Comparison of ENCODE assay signal across 8 mouse cellular contexts in genomic region chr17:74717618-74718151, GRCm38 (mm10). TPM values are rescaled to one million over a fixed set of nuclear protein-coding genes. Genes with fewer than 3 reads are reported as not detected.
DNase-seq lines count a peak whose midpoint lies in the region; ATAC-seq and TF ChIP-seq lines count a peak whose summit lies in the region.

Ttc27 (plus strand) TSS chr17:74717732.

- peak; percentile 85 for ATAC-seq in heart, embryonic 15.5 days (replicated peaks; ENCODE audit: insufficient number of reproducible peaks, insufficient read depth, low FRiP score, low read depth)
- ATAC-seq in liver, embryonic 14.5 days (ENCODE audit: insufficient read depth) = peak; percentile 86
- peak; percentile 87 for ATAC-seq in neural tube, embryonic 11.5 days (ENCODE audit: insufficient read depth, low FRiP score, low TSS enrichment)
- ATAC-seq in stomach, postnatal 0 days (ENCODE audit: low FRiP score, low TSS enrichment) = peak; percentile 93

- peak; percentile 88 to 90 for DNase-seq in CD8-positive naive resting alpha-beta T cell, adult 2 months (ENCODE audit: low read depth in 2 of 2, low spot score in 2 of 2)
- DNase-seq in c-Kit-positive CD71-negative TER-119-negative erythroid progenitor cells, embryonic 14.5 days (ENCODE audit: low read depth) = peak; percentile 99
- DNase-seq in forebrain, embryonic 10.5 days (ENCODE audit: extremely low spot score, low spot score) = peak; percentile 94
- DNase-seq in kidney, postnatal 25 days = peak; percentile 99
- DNase-seq in liver, embryonic 14.5 days (ENCODE audit: low read depth in 3 of 3, low spot score in 3 of 3) = peak; percentile 97 to 98 (median 97)
- peak; percentile 93 for DNase-seq in neural tube, embryonic 11.5 days (ENCODE audit: low spot score)
- peak; percentile 96 for DNase-seq in stomach, postnatal 0 days (ENCODE audit: low spot score)

- peak within 1 kb of the TSS; percentile 61 for H3K9ac ChIP-seq in heart, embryonic 15.5 days
- peak within 1 kb of the TSS; percentile 70 for H3K9ac ChIP-seq in liver, embryonic 14.5 days (replicated peaks)
- H3K9ac ChIP-seq in neural tube, embryonic 11.5 days (ENCODE audit: low read length) = peak within 1 kb of the TSS; percentile 65
- peak within 1 kb of the TSS; percentile 65 for H3K9ac ChIP-seq in stomach, postnatal 0 days (ENCODE audit: low read length)

- no peaks in the 10 kb centered on the region for H3K9me3 ChIP-seq in forebrain, embryonic 10.5 days
- H3K9me3 ChIP-seq in heart, embryonic 15.5 days (replicated peaks) = no peaks in the 10 kb centered on the region
- H3K9me3 ChIP-seq in liver, embryonic 14.5 days (ENCODE audit: control insufficient read depth, low read length) = no peaks in the 10 kb centered on the region
- H3K9me3 ChIP-seq in neural tube, embryonic 11.5 days (ENCODE audit: control insufficient read depth, low read length) = no peaks in the 10 kb centered on the region
- H3K9me3 ChIP-seq in stomach, postnatal 0 days (ENCODE audit: control insufficient read depth, low read length) = no peaks in the 10 kb centered on the region

- peak within 1 kb of the TSS; percentile 93 for H3K4me3 ChIP-seq in forebrain, embryonic 10.5 days
- peak within 1 kb of the TSS; percentile 81 for H3K4me3 ChIP-seq in heart, embryonic 15.5 days
- peak within 1 kb of the TSS; percentile 79 to 99 for H3K4me3 ChIP-seq in liver, embryonic 14.5 days (ENCODE audit: insufficient read depth in 1 of 2, low read depth in 2 of 2, low read length in 2 of 2)
- H3K4me3 ChIP-seq in neural tube, embryonic 11.5 days (ENCODE audit: low read depth, low read length) = peak within 1 kb of the TSS; percentile 90
- peak within 1 kb of the TSS; percentile 69 for H3K4me3 ChIP-seq in stomach, postnatal 0 days (ENCODE audit: low read depth, low read length)

- H3K36me3 ChIP-seq in forebrain, embryonic 10.5 days (replicated peaks) = peaks cover 11% of the 10 kb centered on the region
- H3K36me3 ChIP-seq in heart, embryonic 15.5 days = peaks cover 13% of the 10 kb centered on the region; the same call in 1 of the 2 replicates
- H3K36me3 ChIP-seq in liver, embryonic 14.5 days (replicated peaks; ENCODE audit: control insufficient read depth, insufficient read depth, low read depth) = no peaks in the 10 kb centered on the region; the same call in 1 of the 2 replicates
- no peaks in the 10 kb centered on the region for H3K36me3 ChIP-seq in neural tube, embryonic 11.5 days (ENCODE audit: control insufficient read depth, insufficient read depth, low read length)
- no peaks in the 10 kb centered on the region for H3K36me3 ChIP-seq in stomach, postnatal 0 days (ENCODE audit: control insufficient read depth, insufficient read depth, low read length)

- no peaks in the 10 kb centered on the region for H3K27me3 ChIP-seq in forebrain, embryonic 10.5 days (ENCODE audit: poor library complexity, severe bottlenecking)
- no peaks in the 10 kb centered on the region for H3K27me3 ChIP-seq in heart, embryonic 15.5 days
- H3K27me3 ChIP-seq in liver, embryonic 14.5 days (ENCODE audit: control insufficient read depth, insufficient read depth, low read length) = no peaks in the 10 kb centered on the region
- no peaks in the 10 kb centered on the region for H3K27me3 ChIP-seq in neural tube, embryonic 11.5 days (ENCODE audit: control insufficient read depth, insufficient read depth, low read length)
- no peaks in the 10 kb centered on the region for H3K27me3 ChIP-seq in stomach, postnatal 0 days (ENCODE audit: control insufficient read depth, insufficient read depth, low read length)

- TF ChIP-seq CTCF in liver, embryonic 14.5 days (IDR thresholded peaks at IDR 0.05; ENCODE audit: low read depth) = no peak
- TF ChIP-seq CTCF in stomach, postnatal 0 days (IDR thresholded peaks at IDR 0.05; ENCODE audit: low read depth) = no peak

- H3K27ac ChIP-seq in forebrain, embryonic 10.5 days = peak within 1 kb of the TSS; percentile 74
- H3K27ac ChIP-seq in heart, embryonic 15.5 days = peak within 1 kb of the TSS; percentile 70
- H3K27ac ChIP-seq in liver, embryonic 14.5 days = no peak within 1 kb of the TSS
- no peak within 1 kb of the TSS for H3K27ac ChIP-seq in neural tube, embryonic 11.5 days (ENCODE audit: low read depth, low read length)
- H3K27ac ChIP-seq in stomach, postnatal 0 days (replicated peaks) = no peak within 1 kb of the TSS

- WGBS in forebrain, embryonic 10.5 days = under 1% methylated on average over 31 of the region's 31 CpGs
- WGBS in heart, embryonic 15.5 days = 1% methylated on average over 31 of the region's 31 CpGs
- 1% methylated on average over 31 of the region's 31 CpGs for WGBS in liver, embryonic 14.5 days (ENCODE audit: insufficient replicate concordance)
- under 1% methylated on average over 31 of the region's 31 CpGs for WGBS in neural tube, embryonic 11.5 days
- 1% methylated on average over 31 of the region's 31 CpGs for WGBS in stomach, postnatal 0 days

- H3K4me2 ChIP-seq in heart, embryonic 15.5 days = peak within 1 kb of the TSS; percentile 80
- H3K4me2 ChIP-seq in liver, embryonic 14.5 days (ENCODE audit: low read depth) = peak within 1 kb of the TSS; percentile 92
- H3K4me2 ChIP-seq in neural tube, embryonic 11.5 days (ENCODE audit: low read depth) = peak within 1 kb of the TSS; percentile 80
- peak within 1 kb of the TSS; percentile 65 for H3K4me2 ChIP-seq in stomach, postnatal 0 days (replicated peaks; ENCODE audit: low read depth)

- TF ChIP-seq EP300 in liver, embryonic 14.5 days (IDR thresholded peaks at IDR 0.05; ENCODE audit: low read depth) = no peak
- TF ChIP-seq EP300 in stomach, postnatal 0 days (optimal IDR thresholded peaks at IDR 0.05) = no peak

- H3K4me1 ChIP-seq in forebrain, embryonic 10.5 days = peaks cover 15% of the 10 kb centered on the region
- peaks cover 7% of the 10 kb centered on the region for H3K4me1 ChIP-seq in heart, embryonic 15.5 days (replicated peaks)
- H3K4me1 ChIP-seq in liver, embryonic 14.5 days (replicated peaks; ENCODE audit: control insufficient read depth in 2 of 2, insufficient read depth in 2 of 2, low read length in 1 of 2) = peaks cover 3 to 9% of the 10 kb centered on the region in 2 experiments; a peak in 3 of 4 replicates
- peaks cover 7% of the 10 kb centered on the region; the same call in 1 of the 2 replicates for H3K4me1 ChIP-seq in neural tube, embryonic 11.5 days (ENCODE audit: control insufficient read depth, insufficient read depth, low read length)
- H3K4me1 ChIP-seq in stomach, postnatal 0 days (replicated peaks; ENCODE audit: control insufficient read depth, insufficient read depth) = 0 out of 2 replicates have a peak, but pooled peaks cover 3% of the 10 kb centered on the region

RNA-seq across cellular contexts. Expression of gene Ttc27, which starts in this region (rescaled TPM):
- 29.0 and 30.5 TPM in 2 replicates for polyA plus RNA-seq in forebrain, embryonic 10.5 days (2016; fragmentation: Nextera tagmentation; extraction: Ambion mirVana)
- polyA plus RNA-seq in heart, embryonic 15.5 days (2015; fragmentation: Nextera tagmentation; extraction: Ambion mirVana) = 15.6 and 16.2 TPM in 2 replicates
- polyA plus RNA-seq in liver, embryonic 14.5 days (2012; rRNA removed) = 4.5 and 8.3 TPM in 2 replicates
- 13.5 and 15.0 TPM in 2 replicates for polyA plus RNA-seq in liver, embryonic 14.5 days (2014; fragmentation: Nextera tagmentation; extraction: Ambion mirVana)
- 26.5 and 29.3 TPM in 2 replicates for polyA plus RNA-seq in neural tube, embryonic 11.5 days (2014; fragmentation: Nextera tagmentation; extraction: Ambion mirVana)
- polyA plus RNA-seq in stomach, postnatal 0 days (2015; fragmentation: Nextera tagmentation; extraction: Ambion mirVana) = 9.5 and 11.9 TPM in 2 replicates

Comparison
In these comparisons a context has a peak if more than half of its experiments do, and no peak if none do; other contexts are left out.
1. H3K27ac ChIP-seq: peak in forebrain, embryonic 10.5 days (single experiment) and heart, embryonic 15.5 days (single experiment); none in liver, embryonic 14.5 days (single experiment), neural tube, embryonic 11.5 days (single experiment) and stomach, postnatal 0 days (single experiment).
2. Peak in every context shown above with its lines, with median percentiles within 50 percentile points of each other: DNase-seq, H3K4me3 ChIP-seq, ATAC-seq, H3K4me2 ChIP-seq and H3K9ac ChIP-seq.